Mouse (Mus musculus) testis, adult 2 months (tissue): ENCODE results near the gene Rims1.

Experiments
- CTCF ChIP-seq: fragments of 200-500 bp; IDR thresholded peaks from 2 replicates; pipeline ENCODE4 v1.5.1; 2012; ENCODE audit warnings: low read depth, mild to moderate bottlenecking, inconsistent platforms, low read length, moderate library complexity; ENCODE audit not compliant: control insufficient read depth, insufficient read depth, insufficient replicate concordance
- POLR2A ChIP-seq: fragments of 200-500 bp; IDR thresholded peaks from 2 replicates; pipeline ENCODE4 v1.6.1; 2012; ENCODE audit warnings: low read depth, mild to moderate bottlenecking, inconsistent platforms, low read length, moderate library complexity; ENCODE audit not compliant: control insufficient read depth

GRCm38 (mm10) chr1:22261702-22262101, 544.1 kb downstream of the Rims1 start:
- TF ChIP-seq POLR2A (no peak), CTCF (no peak)
